Mouse (Mus musculus) lung, embryonic 15.5 days (tissue): ENCODE data around the gene Rnf31. TPM values are rescaled to one million over a fixed set of nuclear protein-coding genes. Genes with fewer than 3 reads are reported as not detected.

Experiments used
- ATAC-seq: fragments of 200-750 bp; cut with Nextera tagmentation; 2 replicates; pipeline ENCODE4 v1.8.0; 2017; ENCODE audit warnings: moderate number of reproducible peaks, borderline replicate concordance; ENCODE audit not compliant: low FRiP score, low TSS enrichment; ENCODE audit errors: extremely low read depth
- H3K27ac ChIP-seq: fragments of 300-500 bp; sonication (generic); 2 replicates; pipeline ENCODE4 v1.5.1; 2015; ENCODE audit warnings: moderate library complexity, mild to moderate bottlenecking, inconsistent platforms
- H3K27me3 ChIP-seq: fragments of 300-500 bp; sonication (generic); 2 replicates; pipeline ENCODE4 v1.6.1; 2015; ENCODE audit warnings: inconsistent platforms
- H3K36me3 ChIP-seq: fragments of 300-500 bp; sonication (generic); 2 replicates; pipeline ENCODE4 v1.6.1; 2015; ENCODE audit warnings: inconsistent platforms
- H3K4me1 ChIP-seq: fragments of 300-500 bp; sonication (generic); 2 replicates; pipeline ENCODE4 v1.6.1; 2015; ENCODE audit warnings: inconsistent platforms
- H3K4me2 ChIP-seq: fragments of 300-500 bp; sonication (generic); 2 replicates; pipeline ENCODE4 v1.6.1; 2015; ENCODE audit warnings: inconsistent platforms, mild to moderate bottlenecking, moderate library complexity
- H3K4me3 ChIP-seq: fragments of 300-500 bp; sonication (generic); 2 replicates; pipeline ENCODE4 v1.5.1; 2015; ENCODE audit warnings: mild to moderate bottlenecking, inconsistent platforms
- H3K9ac ChIP-seq: fragments of 300-500 bp; sonication (generic); 2 replicates; pipeline ENCODE4 v1.6.1; 2015; ENCODE audit warnings: inconsistent platforms
- H3K9me3 ChIP-seq: fragments of 300-500 bp; sonication (generic); 2 replicates; pipeline ENCODE4 v1.6.1; 2016; ENCODE audit warnings: inconsistent platforms
- WGBS: fragments of 180-500 bp; shearing (Covaris S2); methylation state at CpG from one replicate; pipeline ENCODE4 v1.1.7; 2015; 5-methylcytosine and 5-hydroxymethylcytosine counted together
- polyA plus RNA-seq: library from polyadenylated mRNA; unstranded; fragments of >200 nt; fragmentation: Nextera tagmentation; extraction: Ambion mirVana; gene quantifications from 2 replicates; pipeline ENCODE4 v1.2.1, GENCODE M21; 2015

The Rnf31 gene
- polyA plus RNA-seq, 1 experiment from 2014 or later = 16.0 TPM

- Histone ChIP-seq H3K4me3 (no peak overlapping the region), H3K27ac (no peak overlapping the region), H3K9ac (no peak overlapping the region), H3K27me3 (no peaks in the 10 kb centered on the region), H3K9me3 (no peaks in the 10 kb centered on the region), H3K36me3 (peaks cover 45% of the 10 kb centered on the region), H3K4me1 (peaks cover 20% of the 10 kb centered on the region), H3K4me2 (no peak overlapping the region)
- ATAC-seq = no peak
- WGBS = 92% methylated on average over 13 of the region's 13 CpGs
These were observed 49.8 kb downstream of the Rnf31 start for GRCm38 (mm10) chr14:55641291-55641690.

GRCm38 (mm10) chr14:55642679-55643059 is 51.2 kb downstream of the Rnf31 start:
- peaks cover 40% of the 10 kb centered on the region for H3K36me3 ChIP-seq
- H3K27me3 ChIP-seq = no peaks in the 10 kb centered on the region
- H3K4me1 ChIP-seq = peaks cover 18% of the 10 kb centered on the region
- peak; percentile 15; the same call in 1 of the 2 replicates for ATAC-seq
- H3K4me2 ChIP-seq = peak overlapping the region; percentile 78
- peak overlapping the region; percentile 96 for H3K27ac ChIP-seq
- peak overlapping the region; percentile 91 for H3K4me3 ChIP-seq
- H3K9ac ChIP-seq = peak overlapping the region; percentile 97
- 16% methylated on average over 8 of the region's 8 CpGs for WGBS
- no peaks in the 10 kb centered on the region for H3K9me3 ChIP-seq

- peak within 1 kb of the TSS; percentile 96 for H3K27ac ChIP-seq
- peak within 1 kb of the TSS; percentile 78 for H3K4me2 ChIP-seq
- H3K4me1 ChIP-seq = peaks cover 18% of the 10 kb centered on the region
- WGBS = under 1% methylated on average over 86 of the region's 89 CpGs
- peaks cover 34% of the 10 kb centered on the region for H3K36me3 ChIP-seq
- peak within 1 kb of the TSS; percentile 91 for H3K4me3 ChIP-seq
- no peaks in the 10 kb centered on the region for H3K9me3 ChIP-seq
- peak within 1 kb of the TSS; percentile 97 for H3K9ac ChIP-seq
- peak; percentile 92 for ATAC-seq
- H3K27me3 ChIP-seq = no peaks in the 10 kb centered on the region
These were observed 51.8 kb downstream of the Rnf31 start, which contains the start of gene Tm9sf1 for GRCm38 (mm10) chr14:55643060-55643907. TSS of gene Tm9sf1 (minus strand) at chr14:55643806.

GRCm38 (mm10) chr14:55644261-55644888 is 52.9 kb downstream of the Rnf31 start:
- peak overlapping the region; percentile 91 for H3K4me3 ChIP-seq

GRCm38 (mm10) chr14:55649884-55650283 is 58.4 kb downstream of the Rnf31 start, which contains the start of gene Tssk4:
TSS of gene Tssk4 (plus strand) at chr14:55650184.
- Histone ChIP-seq H3K4me1 (peaks cover 5% of the 10 kb centered on the region), H3K4me2 (no peak within 1 kb of the TSS), H3K27me3 (no peaks in the 10 kb centered on the region), H3K4me3 (no peak within 1 kb of the TSS), H3K36me3 (peaks cover 9% of the 10 kb centered on the region), H3K9ac (no peak within 1 kb of the TSS), H3K27ac (no peak within 1 kb of the TSS), H3K9me3 (no peaks in the 10 kb centered on the region)
- WGBS = 92% methylated on average over 2 of the region's 2 CpGs
- ATAC-seq = no peak

More at GRCm38 (mm10) chr14:55644261-55644888, 52.9 kb downstream of the Rnf31 start:
- Histone ChIP-seq H3K4me2 (peak overlapping the region; percentile 78), H3K9ac (peak overlapping the region; percentile 97), H3K9me3 (no peaks in the 10 kb centered on the region), H3K27ac (peak overlapping the region; percentile 96), H3K4me1 (peaks cover 18% of the 10 kb centered on the region), H3K36me3 (peaks cover 23% of the 10 kb centered on the region), H3K27me3 (no peaks in the 10 kb centered on the region)
- ATAC-seq = no peak
- WGBS = 13% methylated on average over 17 of the region's 17 CpGs

- Histone ChIP-seq H3K9ac (no peak overlapping the region), H3K4me1 (no peaks in the 10 kb centered on the region), H3K27ac (no peak overlapping the region), H3K9me3 (no peaks in the 10 kb centered on the region), H3K27me3 (no peaks in the 10 kb centered on the region), H3K36me3 (peaks cover 6% of the 10 kb centered on the region), H3K4me3 (no peak overlapping the region), H3K4me2 (no peak overlapping the region)
- 74% methylated on average over 7 of the region's 7 CpGs for WGBS
- ATAC-seq = no peak
These were observed 60.0 kb downstream of the Rnf31 start for GRCm38 (mm10) chr14:55651528-55651927.

Other genes with a start within 250 kb of the Rnf31 start
- gene Dhrs4, start 113.0 kb upstream of the Rnf31 start, polyA plus RNA-seq = 112 and 114 TPM in 2 replicates
- gene Carmil3, start 101.1 kb upstream of the Rnf31 start, polyA plus RNA-seq = 1.3 and 1.6 TPM in 2 replicates
- gene Cpne6, start 81.3 kb upstream of the Rnf31 start, polyA plus RNA-seq = 0.11 and 0.23 TPM in 2 replicates
- not detected in 2 replicates for gene Nrl, start 66.7 kb upstream of the Rnf31 start, polyA plus RNA-seq
- gene Pck2, start 51.4 kb upstream of the Rnf31 start, polyA plus RNA-seq = 66.0 and 67.2 TPM in 2 replicates
- 67.7 and 72.6 TPM in 2 replicates for gene Dcaf11, start 31.7 kb upstream of the Rnf31 start, polyA plus RNA-seq
- 0.79 and 1.2 TPM in 2 replicates for gene A730061H03Rik, start 31.3 kb upstream of the Rnf31 start, polyA plus RNA-seq
- 3.3 and 3.7 TPM in 2 replicates for gene Fitm1, start 16.1 kb upstream of the Rnf31 start, polyA plus RNA-seq
- 168 and 171 TPM in 2 replicates for gene Psme1, start 13.6 kb upstream of the Rnf31 start, polyA plus RNA-seq
- gene Emc9, start 6.4 kb upstream of the Rnf31 start, polyA plus RNA-seq = 4.1 and 5.1 TPM in 2 replicates
- gene Psme2, start 595 bp upstream of the Rnf31 start, polyA plus RNA-seq = 234 and 238 TPM in 2 replicates
- 12.5 and 14.4 TPM in 2 replicates for gene Irf9, start 11.9 kb downstream of the Rnf31 start, polyA plus RNA-seq
- 22.9 and 25.5 TPM in 2 replicates for gene Rec8, start 26.3 kb downstream of the Rnf31 start, polyA plus RNA-seq
- 81.2 and 95.6 TPM in 2 replicates for gene Ipo4, start 44.2 kb downstream of the Rnf31 start, polyA plus RNA-seq
- 0.44 and 2.0 TPM in 2 replicates for gene Gm49378, start 46.2 kb downstream of the Rnf31 start, polyA plus RNA-seq
- gene Tm9sf1, start 52.1 kb downstream of the Rnf31 start, polyA plus RNA-seq = 119 and 126 TPM in 2 replicates
- gene Tssk4, start 58.5 kb downstream of the Rnf31 start, polyA plus RNA-seq = 0.88 and 1.1 TPM in 2 replicates
- gene Mdp1, start 68.8 kb downstream of the Rnf31 start, polyA plus RNA-seq = 56.5 TPM in 2 replicates
- 60.2 and 68.1 TPM in 2 replicates for gene Gmpr2, start 80.2 kb downstream of the Rnf31 start, polyA plus RNA-seq
- 509 and 542 TPM in 2 replicates for gene Nedd8, start 80.4 kb downstream of the Rnf31 start, polyA plus RNA-seq
- gene Tinf2, start 90.1 kb downstream of the Rnf31 start, polyA plus RNA-seq = 46.9 and 48.3 TPM in 2 replicates
- gene Tgm1, start 122.2 kb downstream of the Rnf31 start, polyA plus RNA-seq = 2.2 and 2.8 TPM in 2 replicates
- gene Rabggta, start 130.6 kb downstream of the Rnf31 start, polyA plus RNA-seq = 31.8 and 33.2 TPM in 2 replicates
- gene Dhrs1, start 154.0 kb downstream of the Rnf31 start, polyA plus RNA-seq = 86.7 and 88.4 TPM in 2 replicates
- gene Nop9, start 154.0 kb downstream of the Rnf31 start, polyA plus RNA-seq = 39.2 and 41.4 TPM in 2 replicates
- 0.55 and 0.80 TPM in 2 replicates for gene Cideb, start 166.8 kb downstream of the Rnf31 start, polyA plus RNA-seq
- 0.25 and 0.35 TPM in 2 replicates for gene Ltb4r2, start 169.7 kb downstream of the Rnf31 start, polyA plus RNA-seq
- 1.7 and 2.6 TPM in 2 replicates for gene Ltb4r1, start 174.3 kb downstream of the Rnf31 start, polyA plus RNA-seq
- gene Adcy4, start 192.4 kb downstream of the Rnf31 start, polyA plus RNA-seq = 14.3 and 18.0 TPM in 2 replicates
- gene Ripk3, start 197.2 kb downstream of the Rnf31 start, polyA plus RNA-seq = 43.4 and 45.6 TPM in 2 replicates
- gene Nfatc4, start 231.4 kb downstream of the Rnf31 start, polyA plus RNA-seq = 50.9 and 52.7 TPM in 2 replicates